Mouse (Mus musculus): ENCODE results near the gene Fry.

- TF ChIP-seq CTCF (IDR thresholded peaks at IDR 0.05; ENCODE audit: extremely low read depth, insufficient read depth, low read length), result no peak
- no peak for TF ChIP-seq POLR2A (IDR thresholded peaks at IDR 0.05; ENCODE audit: extremely low read depth, insufficient read depth, low read length)
Measured at GRCm38 (mm10) chr5:150131166-150131565, 12.7 kb downstream of the Fry start.
